Mouse (Mus musculus): Measurements from ENCODE around the gene Proser1. TPM values are rescaled to one million over a fixed set of nuclear protein-coding genes. Genes with fewer than 3 reads are reported as not detected.

The Proser1 gene
- polyA plus RNA-seq, 1 experiment from 2014 or later, result 10.9 TPM

- 89% methylated on average over 11 of the region's 11 CpGs for whole genome bisulfite sequencing
- H3K9me3 ChIP-seq (replicated peaks), result no peaks in the 10 kb centered on the region
- H3K36me3 ChIP-seq, result peaks cover 56% of the 10 kb centered on the region
- no peak overlapping the region for H3K27ac ChIP-seq
- no peak overlapping the region for H3K9ac ChIP-seq
- no peaks in the 10 kb centered on the region for H3K27me3 ChIP-seq
- no peak for ATAC-seq (replicated peaks; ENCODE audit: insufficient number of reproducible peaks, insufficient read depth, low FRiP score, low read depth)
- H3K4me1 ChIP-seq (replicated peaks), result 0 out of 2 replicates have a peak, but pooled peaks cover 3% of the 10 kb centered on the region
- no peak overlapping the region for H3K4me2 ChIP-seq
- H3K4me3 ChIP-seq, result no peak overlapping the region
These were observed 12.8 kb upstream of the Proser1 start for GRCm38 (mm10) chr3:53450666-53451065.

- no peak overlapping the region for H3K27ac ChIP-seq
- no peak overlapping the region for H3K9ac ChIP-seq
- no peaks in the 10 kb centered on the region for H3K27me3 ChIP-seq
- no peak for ATAC-seq (replicated peaks; ENCODE audit: insufficient number of reproducible peaks, insufficient read depth, low FRiP score, low read depth)
- no peaks in the 10 kb centered on the region for H3K9me3 ChIP-seq (replicated peaks)
- H3K36me3 ChIP-seq, result peaks cover 73% of the 10 kb centered on the region
- H3K4me2 ChIP-seq, result no peak overlapping the region
- no peak overlapping the region for H3K4me3 ChIP-seq
- 92% methylated on average over 10 of the region's 10 CpGs for WGBS
- 0 out of 2 replicates have a peak, but pooled peaks cover 3% of the 10 kb centered on the region for H3K4me1 ChIP-seq (replicated peaks)
These were observed 11.1 kb upstream of the Proser1 start for GRCm38 (mm10) chr3:53452351-53452750.

GRCm38 (mm10) chr3:53453346-53453745 is 10.1 kb upstream of the Proser1 start:
- peaks cover 83% of the 10 kb centered on the region for H3K36me3 ChIP-seq

GRCm38 (mm10) chr3:53454005-53454404 is 9.5 kb upstream of the Proser1 start:
- peaks cover 88% of the 10 kb centered on the region for H3K36me3 ChIP-seq
- H3K4me1 ChIP-seq (replicated peaks), result 0 out of 2 replicates have a peak, but pooled peaks cover 3% of the 10 kb centered on the region
- no peak overlapping the region for H3K4me2 ChIP-seq
- H3K9ac ChIP-seq, result no peak overlapping the region
- H3K27me3 ChIP-seq, result no peaks in the 10 kb centered on the region
- no peak for ATAC-seq (replicated peaks; ENCODE audit: insufficient number of reproducible peaks, insufficient read depth, low FRiP score, low read depth)
- WGBS, result 86% methylated on average over 6 of the region's 6 CpGs
- no peaks in the 10 kb centered on the region for H3K9me3 ChIP-seq (replicated peaks)
- H3K4me3 ChIP-seq, result no peak overlapping the region
- H3K27ac ChIP-seq, result no peak overlapping the region

More at GRCm38 (mm10) chr3:53453346-53453745, 10.1 kb upstream of the Proser1 start:
- Histone ChIP-seq H3K4me2 (no peak overlapping the region), H3K27ac (no peak overlapping the region), H3K9ac (no peak overlapping the region), H3K9me3 (replicated peaks) (no peaks in the 10 kb centered on the region), H3K27me3 (no peaks in the 10 kb centered on the region), H3K4me1 (replicated peaks) (0 out of 2 replicates have a peak, but pooled peaks cover 3% of the 10 kb centered on the region), H3K4me3 (no peak overlapping the region)
- WGBS, result 85% methylated on average over 7 of the region's 7 CpGs
- ATAC-seq (replicated peaks; ENCODE audit: insufficient number of reproducible peaks, insufficient read depth, low FRiP score, low read depth), result no peak

- H3K4me2 ChIP-seq, result no peak overlapping the region
- H3K36me3 ChIP-seq, result peaks cover 88% of the 10 kb centered on the region
- H3K27me3 ChIP-seq, result no peaks in the 10 kb centered on the region
- no peak overlapping the region for H3K9ac ChIP-seq
- ATAC-seq (replicated peaks; ENCODE audit: insufficient number of reproducible peaks, insufficient read depth, low FRiP score, low read depth), result no peak
- H3K4me1 ChIP-seq (replicated peaks), result 0 out of 2 replicates have a peak, but pooled peaks cover 3% of the 10 kb centered on the region
- WGBS, result 75% methylated on average over 6 of the region's 6 CpGs
- no peak overlapping the region for H3K27ac ChIP-seq
- H3K4me3 ChIP-seq, result no peak overlapping the region
- H3K9me3 ChIP-seq (replicated peaks), result no peaks in the 10 kb centered on the region
These were observed 8.9 kb upstream of the Proser1 start for GRCm38 (mm10) chr3:53454561-53454960.

- Histone ChIP-seq H3K4me1 (replicated peaks) (0 out of 2 replicates have a peak, but pooled peaks cover 3% of the 10 kb centered on the region), H3K9me3 (replicated peaks) (no peaks in the 10 kb centered on the region), H3K9ac (no peak overlapping the region), H3K4me3 (no peak overlapping the region), H3K27ac (no peak overlapping the region), H3K36me3 (peaks cover 86% of the 10 kb centered on the region), H3K4me2 (no peak overlapping the region), H3K27me3 (no peaks in the 10 kb centered on the region)
- 71% methylated on average over 7 of the region's 7 CpGs for WGBS
- no peak for ATAC-seq (replicated peaks; ENCODE audit: insufficient number of reproducible peaks, insufficient read depth, low FRiP score, low read depth)
These were observed 8.5 kb upstream of the Proser1 start for GRCm38 (mm10) chr3:53454984-53455383.

- no peak overlapping the region for H3K4me2 ChIP-seq
- no peak overlapping the region for H3K27ac ChIP-seq
- no peak overlapping the region for H3K9ac ChIP-seq
- H3K9me3 ChIP-seq (replicated peaks), result no peaks in the 10 kb centered on the region
- no peak for ATAC-seq (replicated peaks; ENCODE audit: insufficient number of reproducible peaks, insufficient read depth, low FRiP score, low read depth)
- H3K36me3 ChIP-seq, result peaks cover 68% of the 10 kb centered on the region
- no peak overlapping the region for H3K4me3 ChIP-seq
- 63% methylated on average over 5 of the region's 5 CpGs for WGBS
- no peaks in the 10 kb centered on the region for H3K27me3 ChIP-seq
- H3K4me1 ChIP-seq (replicated peaks), result peaks cover 15% of the 10 kb centered on the region
These were observed 5.7 kb upstream of the Proser1 start for GRCm38 (mm10) chr3:53457750-53458149.

- no peaks in the 10 kb centered on the region for H3K9me3 ChIP-seq (replicated peaks)
- H3K4me1 ChIP-seq (replicated peaks), result peaks cover 19% of the 10 kb centered on the region
- no peak overlapping the region for H3K4me2 ChIP-seq
- H3K9ac ChIP-seq, result no peak overlapping the region
- H3K27ac ChIP-seq, result no peak overlapping the region
- no peak overlapping the region for H3K4me3 ChIP-seq
- no peaks in the 10 kb centered on the region for H3K27me3 ChIP-seq
- no peak for ATAC-seq (replicated peaks; ENCODE audit: insufficient number of reproducible peaks, insufficient read depth, low FRiP score, low read depth)
- WGBS, result 66% methylated on average over 9 of the region's 9 CpGs
- H3K36me3 ChIP-seq, result peaks cover 45% of the 10 kb centered on the region
These were observed 3.4 kb upstream of the Proser1 start for GRCm38 (mm10) chr3:53460106-53460505.

GRCm38 (mm10) chr3:53462701-53463045 is 793 bp upstream of the Proser1 start:
- H3K4me3 ChIP-seq, result peak overlapping the region; percentile 97
- WGBS, result 6% methylated on average over 9 of the region's 9 CpGs
- ATAC-seq (replicated peaks; ENCODE audit: insufficient number of reproducible peaks, insufficient read depth, low FRiP score, low read depth), result no peak; the same call in 1 of the 2 replicates

GRCm38 (mm10) chr3:53463765-53464114 is 274 bp downstream of the Proser1 start:
- H3K36me3 ChIP-seq, result peaks cover 11% of the 10 kb centered on the region; the same call in 1 of the 2 replicates
- H3K9me3 ChIP-seq (replicated peaks), result no peaks in the 10 kb centered on the region
- peak overlapping the region; percentile 84 for H3K27ac ChIP-seq
- H3K4me3 ChIP-seq, result peak overlapping the region; percentile 97
- under 1% methylated on average over 35 of the region's 35 CpGs for WGBS
- no peaks in the 10 kb centered on the region for H3K27me3 ChIP-seq
- peak overlapping the region; percentile 87 for H3K4me2 ChIP-seq
- ATAC-seq (replicated peaks; ENCODE audit: insufficient number of reproducible peaks, insufficient read depth, low FRiP score, low read depth), result peak; percentile 21
- H3K9ac ChIP-seq, result peak overlapping the region; percentile 91
- H3K4me1 ChIP-seq (replicated peaks), result peaks cover 43% of the 10 kb centered on the region

More at GRCm38 (mm10) chr3:53462701-53463045, 793 bp upstream of the Proser1 start:
- peak overlapping the region; percentile 80 for H3K9ac ChIP-seq
- peaks cover 43% of the 10 kb centered on the region for H3K4me1 ChIP-seq (replicated peaks)
- H3K9me3 ChIP-seq (replicated peaks), result no peaks in the 10 kb centered on the region
- H3K27ac ChIP-seq, result peak overlapping the region; percentile 84
- H3K27me3 ChIP-seq, result no peaks in the 10 kb centered on the region
- H3K36me3 ChIP-seq, result peaks cover 21% of the 10 kb centered on the region
- peak overlapping the region; percentile 87 for H3K4me2 ChIP-seq

GRCm38 (mm10) chr3:53464146-53464698 is 756 bp downstream of the Proser1 start:
- H3K36me3 ChIP-seq, result peaks cover 14% of the 10 kb centered on the region
- peak overlapping the region; percentile 84 for H3K27ac ChIP-seq
- no peaks in the 10 kb centered on the region for H3K27me3 ChIP-seq
- H3K9me3 ChIP-seq (replicated peaks), result no peaks in the 10 kb centered on the region
- under 1% methylated on average over 20 of the region's 20 CpGs for WGBS
- peak overlapping the region; percentile 87 for H3K4me2 ChIP-seq
- H3K4me3 ChIP-seq, result peak overlapping the region; percentile 97
- no peak for ATAC-seq (replicated peaks; ENCODE audit: insufficient number of reproducible peaks, insufficient read depth, low FRiP score, low read depth)
- H3K9ac ChIP-seq, result peak overlapping the region; percentile 91
- peaks cover 46% of the 10 kb centered on the region for H3K4me1 ChIP-seq (replicated peaks)

- ATAC-seq (replicated peaks; ENCODE audit: insufficient number of reproducible peaks, insufficient read depth, low FRiP score, low read depth), result no peak
- peak overlapping the region; percentile 31 for H3K4me3 ChIP-seq
- H3K4me1 ChIP-seq (replicated peaks), result peaks cover 44% of the 10 kb centered on the region
- H3K27ac ChIP-seq, result no peak overlapping the region
- H3K9me3 ChIP-seq (replicated peaks), result no peaks in the 10 kb centered on the region
- 28% methylated on average over 6 of the region's 6 CpGs for WGBS
- peaks cover 16% of the 10 kb centered on the region for H3K36me3 ChIP-seq
- H3K4me2 ChIP-seq, result peak overlapping the region; percentile 87
- no peaks in the 10 kb centered on the region for H3K27me3 ChIP-seq
- H3K9ac ChIP-seq, result peak overlapping the region; percentile 23; the same call in 1 of the 2 replicates
These were observed 1.9 kb downstream of the Proser1 start for GRCm38 (mm10) chr3:53465330-53465729.
